Mouse (Mus musculus): Measurements from ENCODE around the gene Ces5a. TPM values are rescaled to one million over a fixed set of nuclear protein-coding genes. Genes with fewer than 3 reads are reported as not detected.

The Ces5a gene
- not detected in 2 replicates for polyA plus RNA-seq (2015; fragmentation: Nextera tagmentation; extraction: Ambion mirVana)

GRCm38 (mm10) chr8:93535730-93536129 lies at the start of gene Ces5a:
Gene Ces5a (minus strand): TSS chr8:93535830.

Other genes with a start within 250 kb of the Ces5a start
- not detected in 2 replicates for gene Ces1g, start 198.5 kb downstream of the Ces5a start, polyA plus RNA-seq (2015; fragmentation: Nextera tagmentation; extraction: Ambion mirVana)
- not detected in 2 replicates for gene Ces1h, start 156.1 kb downstream of the Ces5a start, polyA plus RNA-seq (2015; fragmentation: Nextera tagmentation; extraction: Ambion mirVana)

Data from spleen, postnatal 0 days (tissue).